Mouse (Mus musculus) megakaryocyte, embryonic 14.5 days (primary cell): ENCODE data around the gene Psg19. TPM values are rescaled to one million over a fixed set of nuclear protein-coding genes. Genes with fewer than 3 reads are reported as not detected.

Experiments
- H3K27me3 ChIP-seq: replicated peaks from 2 replicates; pipeline ENCODE3; 2012; ENCODE audit warnings: inconsistent platforms
- H3K36me3 ChIP-seq: replicated peaks from 2 replicates; pipeline ENCODE3; 2012; ENCODE audit warnings: low read length, inconsistent platforms, mixed read lengths
- H3K4me1 ChIP-seq: 2 replicates; pipeline ENCODE4 v1.6.1; 2012; ENCODE audit warnings: inconsistent platforms
- H3K4me3 ChIP-seq: replicated peaks from 2 replicates; pipeline ENCODE3; 2012; ENCODE audit warnings: moderate library complexity, mild to moderate bottlenecking, inconsistent platforms
- H3K9me3 ChIP-seq: 2 replicates; pipeline ENCODE4 v1.6.1; 2012; ENCODE audit warnings: inconsistent platforms
- FLI1 ChIP-seq: IDR thresholded peaks from 2 replicates; pipeline ENCODE4 v1.6.1; 2012; ENCODE audit warnings: low read length, inconsistent platforms, mixed read lengths
- GATA1 ChIP-seq: IDR thresholded peaks from 3 replicates; pipeline ENCODE4 v1.6.1; 2012; ENCODE audit warnings: mixed read lengths, low read length, inconsistent platforms, borderline replicate concordance
- polyA plus RNA-seq: library from polyadenylated mRNA; stranded (reverse); fragments of >175 nt; gene quantifications from 2 replicates; pipeline ENCODE4 v1.2.3, GENCODE M21; 2012; ENCODE audit warnings: low replicate concordance; ENCODE audit not compliant: insufficient read depth

Gene Psg19
- polyA plus RNA-seq = not detected in 2 replicates

- no peak for TF ChIP-seq FLI1
- no peak for TF ChIP-seq GATA1
- Histone ChIP-seq H3K36me3 (no peaks in the 10 kb centered on the region), H3K4me1 (peaks cover 51% of the 10 kb centered on the region), H3K27me3 (no peaks in the 10 kb centered on the region), H3K4me3 (no peak within 1 kb of the TSS), H3K9me3 (no peaks in the 10 kb centered on the region)
These were observed at the start of gene Psg19 for GRCm38 (mm10) chr7:18798420-18798819. TSS of gene Psg19 (minus strand) at chr7:18798520.

- H3K4me1 ChIP-seq = peaks cover 50% of the 10 kb centered on the region
- TF ChIP-seq GATA1 = no peak
- no peak for TF ChIP-seq FLI1
- no peaks in the 10 kb centered on the region for H3K27me3 ChIP-seq
- peaks cover 12% of the 10 kb centered on the region for H3K36me3 ChIP-seq
- peak overlapping the region; percentile 42 for H3K4me3 ChIP-seq
- H3K9me3 ChIP-seq = no peaks in the 10 kb centered on the region
These were observed 46.5 kb upstream of the Psg19 start for GRCm38 (mm10) chr7:18844811-18845210.

- TF ChIP-seq FLI1 = no peak
- TF ChIP-seq GATA1 = no peak
- no peaks in the 10 kb centered on the region for H3K27me3 ChIP-seq
- H3K9me3 ChIP-seq = peaks cover 10% of the 10 kb centered on the region
- H3K4me1 ChIP-seq = peaks cover 50% of the 10 kb centered on the region
- peaks cover 20% of the 10 kb centered on the region for H3K36me3 ChIP-seq
- peak overlapping the region; percentile 92 for H3K4me3 ChIP-seq
These were observed 42.9 kb upstream of the Psg19 start for GRCm38 (mm10) chr7:18841174-18841567.

GRCm38 (mm10) chr7:18840386-18841173 lies 42.3 kb upstream of the Psg19 start:
- TF ChIP-seq FLI1 (peak; percentile 55; the same call in 1 of the 2 replicates), GATA1 (no peak)
- peak overlapping the region; percentile 92 for H3K4me3 ChIP-seq
- H3K27me3 ChIP-seq = no peaks in the 10 kb centered on the region
- H3K9me3 ChIP-seq = peaks cover 10% of the 10 kb centered on the region
- H3K4me1 ChIP-seq = peaks cover 48% of the 10 kb centered on the region
- peaks cover 20% of the 10 kb centered on the region for H3K36me3 ChIP-seq

GRCm38 (mm10) chr7:18839865-18840264 lies 41.5 kb upstream of the Psg19 start, which contains the start of gene Mill2:
TSS of gene Mill2 (plus strand) at chr7:18839966.
- H3K4me1 ChIP-seq = peaks cover 46% of the 10 kb centered on the region
- H3K27me3 ChIP-seq = no peaks in the 10 kb centered on the region
- peaks cover 10% of the 10 kb centered on the region for H3K9me3 ChIP-seq
- peaks cover 20% of the 10 kb centered on the region for H3K36me3 ChIP-seq
- TF ChIP-seq GATA1 = no peak
- TF ChIP-seq FLI1 = no peak
- H3K4me3 ChIP-seq = peak within 1 kb of the TSS; percentile 92

GRCm38 (mm10) chr7:18832298-18832697 lies 34.0 kb upstream of the Psg19 start:
- Histone ChIP-seq H3K4me3 (no peak overlapping the region), H3K4me1 (peaks cover 21% of the 10 kb centered on the region), H3K27me3 (no peaks in the 10 kb centered on the region), H3K36me3 (no peaks in the 10 kb centered on the region), H3K9me3 (peaks cover 5% of the 10 kb centered on the region)
- no peak for TF ChIP-seq FLI1

- no peaks in the 10 kb centered on the region for H3K36me3 ChIP-seq
- no peaks in the 10 kb centered on the region for H3K27me3 ChIP-seq
- no peak overlapping the region for H3K4me3 ChIP-seq
- TF ChIP-seq FLI1 (no peak), GATA1 (no peak)
- peaks cover 35% of the 10 kb centered on the region for H3K4me1 ChIP-seq
- H3K9me3 ChIP-seq = peaks cover 4% of the 10 kb centered on the region
These were observed 31.2 kb upstream of the Psg19 start for GRCm38 (mm10) chr7:18829545-18829944.

- TF ChIP-seq GATA1 = no peak
- no peak for TF ChIP-seq FLI1
- peaks cover 4% of the 10 kb centered on the region for H3K9me3 ChIP-seq
- no peaks in the 10 kb centered on the region for H3K27me3 ChIP-seq
- peaks cover 43% of the 10 kb centered on the region for H3K4me1 ChIP-seq
- no peaks in the 10 kb centered on the region for H3K36me3 ChIP-seq
- no peak overlapping the region for H3K4me3 ChIP-seq
These were observed 30.3 kb upstream of the Psg19 start for GRCm38 (mm10) chr7:18828592-18828991.

- H3K4me1 ChIP-seq = peaks cover 48% of the 10 kb centered on the region
- TF ChIP-seq FLI1 (no peak), GATA1 (no peak)
- H3K36me3 ChIP-seq = no peaks in the 10 kb centered on the region
- H3K4me3 ChIP-seq = no peak overlapping the region
- no peaks in the 10 kb centered on the region for H3K9me3 ChIP-seq
- no peaks in the 10 kb centered on the region for H3K27me3 ChIP-seq
These were observed 29.6 kb upstream of the Psg19 start for GRCm38 (mm10) chr7:18827792-18828546.

- Histone ChIP-seq H3K36me3 (no peaks in the 10 kb centered on the region), H3K4me1 (peaks cover 68% of the 10 kb centered on the region), H3K9me3 (no peaks in the 10 kb centered on the region), H3K4me3 (no peak within 1 kb of the TSS), H3K27me3 (peaks cover 2% of the 10 kb centered on the region)
- TF ChIP-seq FLI1 (no peak), GATA1 (no peak)
These were observed 23.2 kb upstream of the Psg19 start, which contains the start of gene Psg17 for GRCm38 (mm10) chr7:18821507-18821906. TSS of gene Psg17 (minus strand) at chr7:18821607.

- H3K4me1 ChIP-seq = peaks cover 78% of the 10 kb centered on the region
- H3K9me3 ChIP-seq = 0 out of 2 replicates have a peak, but pooled peaks cover 2% of the 10 kb centered on the region
- H3K27me3 ChIP-seq = peaks cover 2% of the 10 kb centered on the region
- H3K36me3 ChIP-seq = peaks cover 1% of the 10 kb centered on the region
- no peak for TF ChIP-seq FLI1
- no peak for TF ChIP-seq GATA1
- no peak overlapping the region for H3K4me3 ChIP-seq
These were observed 20.0 kb upstream of the Psg19 start for GRCm38 (mm10) chr7:18818301-18818700.
